Mouse (Mus musculus) T-helper 17 cell (primary cell): ENCODE measurements around the gene Snapc1.

ENCODE experiments used
- in situ Hi-C, 2 experiments: fragments of 300-600 bp; cut with MboI, MseI; formaldehyde crosslinking; loops; 1 replicate in 1 of 2; 2 replicates in 1 of 2; pipeline ENCODE4 v1.15.1; 2025; ENCODE audit warnings: high pct_unique_total_duplicates in 2 of 2

Snapc1 gene

DNA sequence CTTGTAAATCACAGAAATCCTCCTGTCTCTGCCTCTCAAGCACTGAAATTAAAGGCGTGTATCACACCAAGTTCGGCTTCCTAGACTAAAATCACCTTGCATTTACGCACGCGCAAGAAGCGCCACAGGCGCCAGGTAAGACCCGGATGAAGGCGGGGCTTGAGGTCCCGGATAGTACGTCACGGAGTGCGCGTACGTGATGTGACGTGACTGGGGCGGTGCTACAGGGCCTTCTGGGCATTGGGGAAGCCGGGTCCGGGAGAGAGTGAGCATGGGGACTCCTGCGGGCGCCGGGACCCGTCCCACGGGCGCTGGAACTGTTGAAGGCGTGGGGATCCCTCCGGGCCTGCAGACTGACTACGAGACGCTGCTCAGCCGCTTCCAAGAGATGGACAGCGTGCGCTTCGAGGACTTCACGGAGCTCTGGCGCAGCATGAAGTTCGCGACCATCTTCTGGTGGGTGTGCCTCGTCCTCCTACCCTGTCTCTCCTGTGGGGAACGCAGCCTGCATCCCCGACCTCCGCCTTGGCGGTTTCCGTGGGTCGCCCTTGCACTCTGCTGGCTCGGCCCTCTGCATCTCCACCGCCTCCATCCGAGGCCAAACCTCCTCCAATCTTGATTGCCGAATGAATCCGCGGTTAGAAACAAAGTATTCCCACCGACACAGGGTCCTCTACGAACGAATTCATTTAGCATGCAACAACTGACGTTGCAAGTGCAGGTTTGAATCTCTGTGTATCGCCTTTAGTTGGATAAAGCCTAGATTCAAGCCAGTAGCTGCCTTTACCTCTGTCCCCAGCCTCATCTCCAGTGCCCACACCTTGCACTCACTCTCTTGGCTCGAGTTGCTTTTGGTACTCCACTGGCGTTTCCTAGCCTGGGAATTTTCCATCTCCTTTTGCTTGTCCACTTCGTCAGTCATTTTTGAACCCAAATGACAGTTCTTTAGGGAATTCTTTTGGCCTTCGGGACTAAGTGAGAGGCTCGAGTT, at the start of gene Snapc1:
Snapc1 (plus strand) TSS at position 191 of the 991 bp plus-strand sequence.
- in situ Hi-C loops: loop anchor here in 1 of 2 experiments (5.0 kb wide), 1 partner anchor 407 kb away; no protein-coding TSS in a partner anchor

DNA sequence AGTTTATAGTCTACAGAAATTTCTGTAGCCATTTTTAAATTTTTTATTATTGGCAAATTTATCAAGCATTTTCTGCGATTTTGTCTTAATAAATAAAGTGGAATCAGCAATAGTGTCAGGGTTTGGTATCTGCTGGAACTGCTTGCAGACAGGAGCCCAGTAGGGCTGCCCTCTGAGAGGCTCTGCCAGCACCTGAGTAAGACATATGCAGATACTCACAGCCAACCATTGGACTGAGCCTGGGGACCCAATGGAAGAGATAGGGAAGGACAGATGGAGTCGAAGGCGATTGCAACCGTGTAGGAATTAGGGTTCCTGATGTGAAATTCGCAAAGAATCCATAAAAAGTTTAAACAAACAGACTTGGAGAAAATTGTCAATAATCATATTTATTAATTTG, 45.8 kb upstream of the Snapc1 start:
- in situ Hi-C loops: no loop called here

DNA sequence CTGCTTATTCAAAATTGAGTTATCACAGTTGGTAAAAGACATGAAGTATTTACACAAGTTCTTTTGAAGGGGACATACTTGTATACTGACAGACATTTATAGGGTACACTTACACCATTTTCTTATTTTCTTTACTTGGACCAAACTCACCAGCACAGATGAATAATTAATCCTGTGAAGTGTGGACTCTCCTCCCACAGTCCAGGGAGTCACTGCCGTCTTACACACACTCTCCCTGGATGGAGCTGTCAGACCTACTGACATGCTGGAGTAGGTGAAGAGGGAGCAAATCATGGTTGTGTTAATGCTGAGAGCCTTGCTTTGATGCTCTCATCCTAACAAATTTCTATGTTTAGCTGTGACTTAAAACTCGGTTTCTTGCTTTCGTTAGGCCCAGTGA, 34.0 kb upstream of the Snapc1 start:
- in situ Hi-C loops: no loop called here

DNA sequence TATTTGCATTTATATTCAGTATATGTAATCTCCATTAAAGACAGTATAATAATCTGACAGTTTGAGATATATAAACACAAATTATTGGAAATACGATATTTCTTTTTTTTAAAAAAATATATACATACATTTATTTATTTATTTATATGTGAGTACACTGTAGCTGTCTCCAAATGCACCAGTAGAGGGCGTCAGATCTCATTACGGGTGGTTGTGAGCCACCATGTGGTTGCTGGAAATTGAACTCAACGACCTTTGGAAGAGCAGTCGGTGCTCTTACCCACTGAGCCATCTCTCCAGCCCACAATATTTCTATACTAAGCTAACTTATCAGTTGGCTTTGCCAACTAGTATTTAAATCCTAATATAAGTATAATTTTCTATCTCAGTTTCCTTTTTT, 33.0 kb upstream of the Snapc1 start:
- in situ Hi-C loops: no loop called here

DNA sequence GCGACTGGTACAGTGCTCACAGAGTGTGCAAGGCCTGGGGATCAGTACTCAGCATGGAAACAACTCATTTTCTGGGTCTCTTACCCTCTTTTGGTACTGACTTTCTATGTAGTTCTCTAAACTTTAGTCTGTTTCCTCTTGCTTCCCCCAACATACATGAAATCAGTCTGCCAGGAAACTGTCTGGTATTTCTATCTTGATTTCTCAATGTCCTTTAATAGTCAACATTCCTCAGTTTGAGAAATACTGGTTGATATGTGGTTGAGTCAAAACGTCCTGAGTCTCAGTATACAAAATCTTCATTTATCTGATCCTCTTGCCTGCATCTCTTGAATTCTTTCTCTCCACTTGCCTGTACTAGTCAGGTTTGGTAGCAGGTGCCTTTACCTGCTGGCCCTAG, 29.8 kb upstream of the Snapc1 start:
- in situ Hi-C loops: no loop called here

DNA sequence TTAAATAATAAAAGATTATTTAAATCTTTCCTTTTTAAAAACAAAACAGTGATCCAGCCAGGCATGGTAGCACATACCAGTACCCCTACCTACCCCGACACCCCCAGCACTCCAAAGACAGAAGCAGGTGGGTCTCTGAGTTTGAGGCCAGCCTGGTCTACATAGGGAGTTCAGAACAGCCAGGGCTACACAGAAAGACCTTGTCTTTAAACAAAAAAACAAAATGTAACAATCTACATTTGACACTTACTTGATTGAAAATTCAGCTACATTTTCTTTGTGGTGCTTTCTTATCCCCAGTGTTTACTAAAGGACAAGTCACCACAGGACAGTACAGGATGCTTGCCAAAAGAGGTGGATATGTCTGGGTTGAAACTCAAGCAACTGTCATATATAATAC, 26.9 kb upstream of the Snapc1 start, which contains the start of gene Gm49321:
Gm49321 (plus strand) TSS at position 301 of the 400 bp plus-strand sequence.
- in situ Hi-C loops: no loop called here

DNA sequence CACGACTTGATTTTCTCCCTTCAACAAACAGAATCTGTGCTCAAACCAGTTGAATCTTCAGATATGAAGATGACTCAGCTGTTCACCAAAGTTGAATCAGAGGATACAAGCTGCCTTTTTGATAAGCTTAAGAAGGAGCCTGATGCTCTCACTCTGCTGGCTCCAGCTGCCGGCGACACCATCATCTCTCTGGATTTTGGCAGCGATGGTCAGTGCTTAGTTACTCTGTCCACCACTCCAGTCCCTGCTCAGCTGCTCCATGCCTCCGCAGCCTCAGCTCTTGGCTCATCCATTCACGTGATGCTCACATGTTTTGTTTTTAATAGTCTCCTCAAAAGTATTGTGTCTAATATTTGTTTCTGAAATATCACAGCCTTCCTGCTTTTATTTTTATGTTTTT, 24.7 kb upstream of the Snapc1 start:
- in situ Hi-C loops: no loop called here

DNA sequence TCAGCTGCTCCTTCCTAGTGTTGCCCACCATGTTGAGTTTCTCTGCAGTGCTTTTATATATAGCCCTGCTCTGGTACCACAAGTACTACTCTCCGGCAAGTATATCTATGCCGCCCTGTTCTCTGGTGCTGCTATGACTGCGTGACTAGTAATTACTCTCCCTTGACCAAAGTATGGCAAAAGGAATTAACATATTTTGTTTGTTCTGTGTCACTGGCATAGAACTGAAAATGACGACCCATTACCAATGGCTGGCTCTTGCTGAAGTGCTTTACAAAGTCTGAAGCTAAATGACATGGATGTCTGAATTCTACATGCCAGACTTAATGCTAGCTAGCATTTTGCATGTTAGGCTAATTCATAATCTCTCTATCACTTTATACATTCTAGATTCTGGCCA, 15.9 kb upstream of the Snapc1 start:
- in situ Hi-C loops: no loop called here

DNA sequence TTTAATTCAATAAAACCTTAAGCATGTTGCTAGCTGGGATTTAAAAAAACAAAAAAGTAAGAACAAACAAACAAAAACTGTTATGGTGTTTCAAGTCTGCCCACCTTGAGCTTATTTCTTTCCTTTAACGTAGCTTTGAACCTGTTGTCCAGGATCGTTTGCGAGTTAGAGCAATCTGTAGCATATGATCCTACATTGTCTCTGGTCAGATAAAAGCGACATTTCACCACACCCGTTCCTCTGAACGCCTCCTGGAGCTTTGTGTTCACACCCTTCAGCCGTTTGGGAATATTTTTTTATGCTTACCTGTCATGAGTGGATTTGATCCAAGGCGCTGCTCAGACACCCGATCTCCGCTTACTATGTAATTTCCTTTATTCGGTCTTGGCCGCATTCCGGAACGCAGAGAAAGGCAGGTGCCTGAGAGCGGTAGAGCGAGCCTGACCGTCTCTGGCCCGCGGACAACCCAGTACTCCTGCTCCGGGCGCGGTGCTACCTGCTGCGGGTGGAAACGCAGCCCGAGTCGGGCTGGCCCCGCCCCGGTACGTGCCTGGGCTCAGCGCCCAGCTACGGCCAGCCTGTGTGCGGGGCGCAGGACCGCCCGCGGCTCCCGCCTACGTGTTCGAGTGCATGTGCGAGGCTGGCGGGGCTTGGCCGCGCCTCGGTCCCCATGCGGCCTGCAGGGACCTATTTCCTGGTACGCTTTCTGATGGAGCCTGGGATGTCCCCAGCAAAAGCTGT, 14.8 kb upstream of the Snapc1 start:
- in situ Hi-C loops: no loop called here

DNA sequence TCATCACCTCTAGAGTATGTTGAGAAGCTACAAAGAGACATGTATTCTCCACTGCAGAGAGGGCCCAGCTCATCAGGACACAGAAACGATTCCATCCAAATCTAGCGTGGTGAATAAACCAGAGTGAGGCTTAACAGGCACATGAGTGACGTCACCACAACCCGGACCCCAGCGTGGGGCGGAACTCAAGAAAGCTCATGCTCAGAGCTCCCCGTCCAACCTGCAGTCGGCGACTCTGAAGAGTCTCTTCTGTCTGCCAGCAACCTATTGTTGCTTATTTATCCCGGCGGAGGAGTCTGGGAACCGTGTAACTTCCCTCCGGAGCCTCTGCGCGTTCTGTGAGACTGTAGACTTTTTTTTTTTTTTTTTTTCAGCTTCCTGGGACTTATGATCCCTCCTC, 11.4 kb upstream of the Snapc1 start:
- in situ Hi-C loops: no loop called here

DNA sequence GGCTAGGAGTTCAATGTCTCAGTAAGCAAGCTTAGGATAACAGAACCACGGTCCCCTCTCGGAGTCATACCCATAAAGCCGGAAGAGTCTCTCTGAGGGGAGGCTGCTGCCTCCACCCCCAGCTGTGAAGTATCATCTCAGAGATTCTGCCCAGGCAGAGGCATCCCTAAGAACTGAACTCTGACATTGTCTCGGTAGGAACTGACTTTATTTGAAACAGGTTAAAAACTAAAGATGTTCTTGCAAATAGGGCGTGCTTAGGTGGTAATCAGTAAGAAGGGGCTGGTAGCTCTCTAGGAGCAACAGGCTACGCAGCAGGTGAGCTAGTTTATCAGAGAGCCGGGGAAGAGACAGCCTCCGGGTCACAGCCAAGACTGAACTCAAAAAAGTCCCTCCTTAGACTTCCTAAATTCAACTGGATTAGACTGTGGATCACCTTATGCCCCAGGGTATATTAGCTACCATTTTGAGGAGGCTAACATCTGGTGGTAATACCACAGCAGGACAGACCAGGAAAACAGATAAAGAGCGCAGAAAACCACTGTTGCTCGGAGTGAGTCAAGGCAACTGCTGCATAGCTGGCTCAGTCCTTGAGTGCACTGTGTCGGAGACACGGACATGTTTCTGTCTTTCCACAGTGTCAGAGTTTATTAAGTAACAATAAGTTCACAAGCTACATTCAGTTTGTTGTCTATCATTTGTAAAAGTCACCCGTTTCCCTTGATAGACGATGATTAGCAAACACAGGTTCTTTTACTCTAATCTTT, 10.7 kb upstream of the Snapc1 start:
- in situ Hi-C loops: no loop called here

DNA sequence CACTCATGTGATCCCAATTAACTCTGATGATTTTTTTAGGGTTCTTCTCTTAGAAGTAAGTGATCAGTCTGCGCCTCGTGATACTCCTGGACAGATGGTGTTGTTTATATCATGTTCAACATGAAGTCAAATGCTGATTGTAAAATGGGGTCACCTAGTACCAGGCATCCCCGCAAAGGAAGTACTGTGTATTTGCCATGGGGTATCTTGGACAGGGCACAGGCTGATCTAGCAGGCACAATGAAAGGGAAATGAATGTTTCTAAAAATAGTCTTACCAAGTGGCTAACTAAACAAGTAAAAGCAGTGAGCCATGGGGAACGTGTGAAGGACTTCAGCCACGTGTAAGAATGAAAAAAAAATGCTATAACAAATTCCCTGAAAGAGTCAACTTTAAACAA, 9.5 kb upstream of the Snapc1 start:
- in situ Hi-C loops: no loop called here

DNA sequence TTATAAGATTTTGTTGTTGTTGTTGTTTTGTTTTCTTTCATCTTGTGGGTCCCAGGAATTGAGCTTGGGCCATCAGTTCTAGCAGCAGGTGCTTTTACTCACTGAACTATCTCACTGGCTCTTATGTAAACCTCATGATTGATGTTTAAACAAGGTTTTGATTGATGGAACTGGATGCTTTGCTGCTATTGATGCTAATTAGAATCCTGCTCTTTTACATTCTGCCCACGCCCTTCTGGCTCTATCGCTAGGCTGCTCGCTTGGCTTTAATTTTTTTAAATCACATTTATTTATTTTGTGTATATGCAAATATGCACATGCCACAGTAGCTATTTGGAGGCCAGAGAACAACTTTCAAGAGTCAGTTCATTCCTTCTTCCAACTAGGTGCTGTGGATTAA, 6.6 kb upstream of the Snapc1 start:
- in situ Hi-C loops: no loop called here

DNA sequence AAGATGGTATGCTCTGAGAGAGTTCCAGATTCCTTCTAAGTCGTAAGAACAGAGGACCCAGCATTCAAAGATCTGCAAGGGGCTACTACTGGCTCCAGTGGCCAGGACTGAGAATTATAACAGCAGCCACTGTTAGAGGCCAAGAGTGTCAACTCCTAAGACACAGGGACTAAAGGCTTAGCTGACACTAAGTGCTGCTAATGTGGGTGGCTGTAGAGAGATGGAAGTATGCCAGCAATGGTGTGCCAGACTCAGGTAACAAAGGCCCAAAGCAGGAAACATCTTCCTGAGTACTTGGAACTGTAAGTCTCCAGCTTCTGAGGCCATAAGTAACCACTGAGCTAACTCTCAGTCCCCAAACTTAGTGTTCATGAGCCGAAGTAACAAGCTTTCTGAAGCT, 5.5 kb upstream of the Snapc1 start:
- in situ Hi-C loops: no loop called here

DNA sequence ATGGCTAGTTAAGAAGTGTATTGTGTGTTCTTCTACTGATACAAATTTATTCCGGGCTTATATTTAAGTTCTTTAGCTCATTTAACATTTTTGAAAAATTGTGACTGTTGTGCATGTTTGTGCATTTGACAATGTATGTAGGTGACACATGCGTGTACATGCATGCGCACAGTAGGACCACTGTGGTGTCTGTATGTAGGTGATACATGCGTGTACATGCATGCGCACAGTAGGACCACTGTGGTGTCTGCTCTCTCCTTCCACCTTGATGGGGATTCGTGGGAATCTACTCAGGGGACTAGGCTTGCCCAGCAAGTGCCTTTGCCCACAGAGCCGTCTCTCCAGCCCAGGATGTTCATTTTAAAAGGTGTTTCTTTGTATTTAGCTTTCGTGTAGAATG, 4.9 kb downstream of the Snapc1 start:
- in situ Hi-C loops: loop anchor here in 1 of 2 experiments (5.0 kb wide), 1 partner anchor 412 kb away; no protein-coding TSS in a partner anchor

DNA sequence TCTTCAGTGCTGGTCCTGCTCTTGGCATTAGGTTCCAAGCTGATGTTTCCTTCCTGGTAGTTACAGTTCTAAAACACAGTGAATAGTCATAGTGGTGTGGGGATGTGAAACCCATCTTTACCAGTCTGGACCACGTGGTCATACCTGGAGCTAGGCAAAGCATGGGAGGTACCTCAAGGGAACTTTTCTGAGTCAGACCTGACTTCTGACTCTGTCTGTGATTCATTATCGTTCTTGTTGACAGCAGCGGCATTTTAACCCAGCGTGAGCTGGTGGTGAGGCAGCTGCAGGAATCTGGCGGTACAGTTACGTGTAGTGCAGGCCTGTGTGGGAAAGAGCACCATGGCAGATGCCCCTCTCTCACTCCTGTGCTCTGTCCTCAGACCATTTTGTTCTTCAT, 10.3 kb downstream of the Snapc1 start:
- in situ Hi-C loops: no loop called here

DNA sequence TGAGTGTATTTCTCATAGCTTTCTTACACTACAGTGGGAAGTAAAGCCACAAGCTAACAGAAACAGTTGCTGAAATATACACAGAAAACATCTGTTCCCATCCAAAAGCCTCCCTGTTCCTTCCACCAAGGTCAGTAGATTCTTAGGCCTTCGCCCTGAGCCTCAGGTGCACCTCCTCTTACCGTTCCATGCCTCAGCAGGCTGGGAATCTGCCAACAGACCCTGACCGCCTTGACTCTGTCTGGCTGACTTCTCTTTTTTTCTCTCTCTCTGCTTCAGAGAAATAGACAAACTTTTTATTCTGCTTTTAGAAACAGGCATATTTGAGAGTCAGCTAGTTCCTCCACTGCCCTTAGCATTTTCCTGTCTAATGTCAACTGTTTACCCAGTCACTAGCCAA, 13.9 kb downstream of the Snapc1 start:
- in situ Hi-C loops: loop anchor here (25.0 kb wide), 2 partner anchors 766 to 941 kb away; no protein-coding TSS in a partner anchor

DNA sequence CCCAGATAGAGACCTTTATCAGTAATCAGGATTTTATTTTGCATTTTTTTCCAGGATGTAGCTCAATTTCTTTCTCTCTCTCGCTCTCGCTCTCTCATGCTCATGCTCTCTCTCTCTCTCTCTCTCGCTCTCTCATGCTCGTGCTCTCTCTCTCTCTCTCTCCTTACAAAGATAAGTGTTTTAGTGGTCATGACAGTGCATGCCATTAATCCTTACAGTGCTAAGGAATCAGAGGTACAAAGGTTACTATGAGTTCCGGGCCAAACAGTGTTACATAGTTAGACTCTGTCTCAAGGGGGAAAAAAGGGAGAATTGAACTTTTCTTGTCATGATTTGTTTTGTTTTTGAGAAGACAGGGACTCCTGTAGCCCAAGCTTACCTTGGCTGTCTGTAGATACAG, 15.4 kb downstream of the Snapc1 start:
- in situ Hi-C loops: loop anchor here (25.0 kb wide), 2 partner anchors 767 to 942 kb away; no protein-coding TSS in a partner anchor

DNA sequence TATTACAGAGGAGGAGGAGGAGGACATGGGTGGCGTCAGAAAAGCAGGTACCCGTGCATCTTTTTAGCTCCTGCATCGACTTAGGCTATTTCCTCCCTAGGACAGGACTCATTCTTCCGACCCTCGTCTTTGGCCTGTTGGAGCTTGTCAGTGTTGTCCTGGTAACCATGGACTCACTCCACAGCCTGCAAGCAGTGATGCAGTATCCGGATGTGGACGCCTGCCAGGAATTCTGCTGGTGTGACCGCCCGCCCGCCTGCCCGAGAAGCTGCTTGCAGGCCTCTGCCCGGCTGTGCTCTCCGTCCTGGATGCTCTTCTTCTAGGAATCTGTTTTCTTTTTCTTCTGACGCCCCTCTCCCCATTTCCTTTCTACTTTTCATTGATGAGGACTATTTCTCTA, 18.3 kb downstream of the Snapc1 start:
- in situ Hi-C loops: loop anchor here (25.0 kb wide), 2 partner anchors 770 to 945 kb away; no protein-coding TSS in a partner anchor

DNA sequence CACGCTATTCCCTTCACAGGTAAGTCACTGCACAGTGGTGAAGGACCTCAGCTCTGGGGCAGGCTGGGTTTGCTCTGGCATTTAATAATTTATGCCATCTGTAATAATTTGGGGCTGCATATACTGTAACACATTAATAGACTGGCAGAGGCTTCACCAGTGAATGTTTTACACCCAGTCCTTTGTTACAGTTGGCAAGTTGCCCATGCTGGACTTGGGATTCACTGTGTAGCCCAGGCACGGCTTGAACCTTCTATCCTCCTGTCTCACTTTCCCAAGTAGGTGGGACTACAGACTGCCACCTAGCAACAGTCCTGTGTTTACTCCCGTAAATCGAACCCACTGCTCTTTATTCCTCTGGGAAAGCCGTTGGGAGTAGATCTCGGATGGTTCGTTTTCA, 22.0 kb downstream of the Snapc1 start:
- in situ Hi-C loops: loop anchor here (25.0 kb wide), 2 partner anchors 774 to 949 kb away; no protein-coding TSS in a partner anchor

DNA sequence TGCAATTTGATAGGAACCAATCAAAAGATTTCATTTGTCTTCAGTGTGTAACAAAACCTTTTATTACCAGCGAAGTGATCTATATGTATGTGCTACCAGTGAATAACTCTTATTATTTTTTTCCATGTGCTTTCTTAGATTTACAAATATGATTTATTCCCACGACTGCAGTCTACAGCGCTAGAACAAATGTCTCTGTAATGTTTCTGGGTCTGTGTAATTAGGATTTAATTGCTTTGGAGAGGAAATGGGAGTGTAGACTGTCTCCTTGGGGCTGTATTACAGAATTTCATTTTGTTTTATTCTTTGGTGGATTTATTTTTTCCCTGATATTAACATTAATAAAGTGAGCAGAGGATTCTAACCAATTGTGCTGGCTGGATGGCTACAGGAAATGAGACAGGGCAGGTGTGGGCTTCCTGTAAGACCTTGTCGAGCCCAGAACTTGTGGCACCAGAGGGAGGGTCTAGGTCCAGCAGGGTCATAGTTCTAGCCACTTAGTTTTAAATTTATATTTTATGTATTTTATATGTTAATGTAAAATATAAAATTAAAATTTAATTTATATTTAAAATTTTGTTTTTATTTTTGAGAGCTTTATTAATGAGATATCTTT, 24.2 kb downstream of the Snapc1 start:
- in situ Hi-C loops: loop anchor here (25.0 kb wide), 2 partner anchors 776 to 951 kb away; no protein-coding TSS in a partner anchor
